Mouse (Mus musculus) G1E (cell line): ENCODE measurements around the gene Zdhhc4.

ENCODE experiments used
- CTCF ChIP-seq: IDR thresholded peaks from 2 replicates; pipeline ENCODE4 v1.5.1; 2012; ENCODE audit warnings: low read depth, low read length, inconsistent platforms, mixed read lengths
- GATA1 ChIP-seq: IDR thresholded peaks from 2 replicates; pipeline ENCODE4 v1.6.1; 2012; ENCODE audit warnings: borderline replicate concordance, low read length, inconsistent platforms, mixed read lengths
- POLR2AphosphoS5 ChIP-seq: IDR thresholded peaks from 2 replicates; pipeline ENCODE4 v1.6.1; 2012; ENCODE audit warnings: low read depth, low read length, inconsistent platforms; ENCODE audit not compliant: insufficient replicate concordance
- TAL1 ChIP-seq: conservative IDR thresholded peaks from 2 replicates; pipeline ENCODE4 v1.6.1; 2012; ENCODE audit warnings: low read depth, low read length, inconsistent platforms, mixed read lengths

- TF ChIP-seq CTCF = no peak
- TF ChIP-seq TAL1 = no peak; the same call in 1 of the 2 replicates
- TF ChIP-seq GATA1 = no peak
- TF ChIP-seq POLR2AphosphoS5 = no peak
Measured at GRCm38 (mm10) chr5:143272540-143273330, 56.3 kb downstream of the Zdhhc4 start.
